Mouse (Mus musculus): ENCODE data around the gene Snd1. TPM values are rescaled to one million over a fixed set of nuclear protein-coding genes. Genes with fewer than 3 reads are reported as not detected.

The Snd1 gene
- polyA plus RNA-seq, 1 experiment from 2014 or later = 111 TPM

- no peak for DNase-seq (ENCODE audit: low spot score)
- no peak overlapping the region for H3K4me3 ChIP-seq (ENCODE audit: low read depth, low read length)
- H3K9ac ChIP-seq (ENCODE audit: low read length) = no peak overlapping the region
These were observed 415.5 kb downstream of the Snd1 start for GRCm38 (mm10) chr6:28890426-28890825.

GRCm38 (mm10) chr6:28891480-28891879 is 416.5 kb downstream of the Snd1 start:
- Histone ChIP-seq H3K36me3 (ENCODE audit: control insufficient read depth, insufficient read depth, low read length) (peaks cover 9% of the 10 kb centered on the region), H3K4me3 (ENCODE audit: low read depth, low read length) (no peak overlapping the region), H3K27me3 (ENCODE audit: control insufficient read depth, insufficient read depth, low read length) (no peaks in the 10 kb centered on the region), H3K27ac (ENCODE audit: low read depth, low read length) (no peak overlapping the region), H3K4me2 (ENCODE audit: low read depth) (no peak overlapping the region), H3K9me3 (ENCODE audit: control insufficient read depth, low read length) (no peaks in the 10 kb centered on the region), H3K4me1 (ENCODE audit: control insufficient read depth, insufficient read depth, low read length) (peaks cover 16% of the 10 kb centered on the region), H3K9ac (ENCODE audit: low read length) (no peak overlapping the region)
- ATAC-seq (ENCODE audit: insufficient read depth, low FRiP score, low TSS enrichment) (no peak), DNase-seq (ENCODE audit: low spot score) (no peak)
- 37% methylated on average over 9 of the region's 9 CpGs for WGBS

More at GRCm38 (mm10) chr6:28890426-28890825, 415.5 kb downstream of the Snd1 start:
- WGBS = 86% methylated on average over 6 of the region's 6 CpGs
- Histone ChIP-seq H3K27ac (ENCODE audit: low read depth, low read length) (no peak overlapping the region), H3K36me3 (ENCODE audit: control insufficient read depth, insufficient read depth, low read length) (peaks cover 9% of the 10 kb centered on the region), H3K4me1 (ENCODE audit: control insufficient read depth, insufficient read depth, low read length) (peaks cover 11% of the 10 kb centered on the region), H3K27me3 (ENCODE audit: control insufficient read depth, insufficient read depth, low read length) (no peaks in the 10 kb centered on the region), H3K4me2 (ENCODE audit: low read depth) (no peak overlapping the region), H3K9me3 (ENCODE audit: control insufficient read depth, low read length) (no peaks in the 10 kb centered on the region)
- no peak for ATAC-seq (ENCODE audit: insufficient read depth, low FRiP score, low TSS enrichment)

GRCm38 (mm10) chr6:28895004-28895515 is 420.1 kb downstream of the Snd1 start:
- H3K9ac ChIP-seq (ENCODE audit: low read length) = no peak overlapping the region
- peaks cover 31% of the 10 kb centered on the region for H3K4me1 ChIP-seq (ENCODE audit: control insufficient read depth, insufficient read depth, low read length)
- ATAC-seq (ENCODE audit: insufficient read depth, low FRiP score, low TSS enrichment) (no peak), DNase-seq (ENCODE audit: low spot score) (no peak)
- H3K4me2 ChIP-seq (ENCODE audit: low read depth) = no peak overlapping the region
- no peaks in the 10 kb centered on the region for H3K9me3 ChIP-seq (ENCODE audit: control insufficient read depth, low read length)
- H3K36me3 ChIP-seq (ENCODE audit: control insufficient read depth, insufficient read depth, low read length) = no peaks in the 10 kb centered on the region
- H3K27me3 ChIP-seq (ENCODE audit: control insufficient read depth, insufficient read depth, low read length) = no peaks in the 10 kb centered on the region
- H3K27ac ChIP-seq (ENCODE audit: low read depth, low read length) = no peak overlapping the region
- no peak overlapping the region for H3K4me3 ChIP-seq (ENCODE audit: low read depth, low read length)
- 76% methylated on average over 12 of the region's 12 CpGs for WGBS

- H3K4me1 ChIP-seq (ENCODE audit: control insufficient read depth, insufficient read depth, low read length) = peaks cover 30% of the 10 kb centered on the region
- no peak for ATAC-seq (ENCODE audit: insufficient read depth, low FRiP score, low TSS enrichment)
- no peak overlapping the region for H3K4me3 ChIP-seq (ENCODE audit: low read depth, low read length)
- no peak overlapping the region for H3K27ac ChIP-seq (ENCODE audit: low read depth, low read length)
- no peaks in the 10 kb centered on the region for H3K9me3 ChIP-seq (ENCODE audit: control insufficient read depth, low read length)
- no peaks in the 10 kb centered on the region for H3K36me3 ChIP-seq (ENCODE audit: control insufficient read depth, insufficient read depth, low read length)
- no peak for DNase-seq (ENCODE audit: low spot score)
- WGBS = 79% methylated on average over 6 of the region's 6 CpGs
- H3K27me3 ChIP-seq (ENCODE audit: control insufficient read depth, insufficient read depth, low read length) = no peaks in the 10 kb centered on the region
- no peak overlapping the region for H3K4me2 ChIP-seq (ENCODE audit: low read depth)
- H3K9ac ChIP-seq (ENCODE audit: low read length) = no peak overlapping the region
These were observed 420.8 kb downstream of the Snd1 start for GRCm38 (mm10) chr6:28895726-28896125.

- Histone ChIP-seq H3K4me3 (ENCODE audit: low read depth, low read length) (no peak overlapping the region), H3K9ac (ENCODE audit: low read length) (no peak overlapping the region), H3K27me3 (ENCODE audit: control insufficient read depth, insufficient read depth, low read length) (no peaks in the 10 kb centered on the region), H3K27ac (ENCODE audit: low read depth, low read length) (peak overlapping the region; percentile 3), H3K9me3 (ENCODE audit: control insufficient read depth, low read length) (no peaks in the 10 kb centered on the region), H3K36me3 (ENCODE audit: control insufficient read depth, insufficient read depth, low read length) (no peaks in the 10 kb centered on the region), H3K4me2 (ENCODE audit: low read depth) (no peak overlapping the region), H3K4me1 (ENCODE audit: control insufficient read depth, insufficient read depth, low read length) (peaks cover 25% of the 10 kb centered on the region)
- WGBS = 13% methylated on average over 5 of the region's 5 CpGs
- DNase-seq (ENCODE audit: low spot score) (peak; percentile 69), ATAC-seq (ENCODE audit: insufficient read depth, low FRiP score, low TSS enrichment) (peak; percentile 74)
These were observed 421.9 kb downstream of the Snd1 start for GRCm38 (mm10) chr6:28896762-28897320.

- WGBS = 56% methylated on average over 11 of the region's 11 CpGs
- Histone ChIP-seq H3K4me2 (ENCODE audit: low read depth) (no peak overlapping the region), H3K27ac (ENCODE audit: low read depth, low read length) (peak overlapping the region; percentile 3), H3K4me1 (ENCODE audit: control insufficient read depth, insufficient read depth, low read length) (peaks cover 26% of the 10 kb centered on the region), H3K4me3 (ENCODE audit: low read depth, low read length) (no peak overlapping the region), H3K9ac (ENCODE audit: low read length) (no peak overlapping the region), H3K36me3 (ENCODE audit: control insufficient read depth, insufficient read depth, low read length) (no peaks in the 10 kb centered on the region), H3K27me3 (ENCODE audit: control insufficient read depth, insufficient read depth, low read length) (no peaks in the 10 kb centered on the region), H3K9me3 (ENCODE audit: control insufficient read depth, low read length) (no peaks in the 10 kb centered on the region)
- no peak for ATAC-seq (ENCODE audit: insufficient read depth, low FRiP score, low TSS enrichment)
- no peak for DNase-seq (ENCODE audit: low spot score)
These were observed 422.6 kb downstream of the Snd1 start for GRCm38 (mm10) chr6:28897326-28898085.

GRCm38 (mm10) chr6:28898836-28899235 is 423.9 kb downstream of the Snd1 start:
- Histone ChIP-seq H3K27me3 (ENCODE audit: control insufficient read depth, insufficient read depth, low read length) (no peaks in the 10 kb centered on the region), H3K4me3 (ENCODE audit: low read depth, low read length) (no peak overlapping the region), H3K4me1 (ENCODE audit: control insufficient read depth, insufficient read depth, low read length) (peaks cover 26% of the 10 kb centered on the region), H3K27ac (ENCODE audit: low read depth, low read length) (no peak overlapping the region), H3K36me3 (ENCODE audit: control insufficient read depth, insufficient read depth, low read length) (no peaks in the 10 kb centered on the region), H3K9ac (ENCODE audit: low read length) (no peak overlapping the region), H3K4me2 (ENCODE audit: low read depth) (no peak overlapping the region), H3K9me3 (ENCODE audit: control insufficient read depth, low read length) (no peaks in the 10 kb centered on the region)
- 25% methylated on average over 10 of the region's 10 CpGs for WGBS
- ATAC-seq (ENCODE audit: insufficient read depth, low FRiP score, low TSS enrichment) (peak; percentile 10; the same call in 1 of the 2 replicates), DNase-seq (ENCODE audit: low spot score) (peak; percentile 61)

- H3K9ac ChIP-seq (ENCODE audit: low read length) = no peak overlapping the region
- ATAC-seq (ENCODE audit: insufficient read depth, low FRiP score, low TSS enrichment) = no peak
- WGBS = 61% methylated on average over 2 of the region's 2 CpGs
- H3K4me1 ChIP-seq (ENCODE audit: control insufficient read depth, insufficient read depth, low read length) = peaks cover 6% of the 10 kb centered on the region
- no peaks in the 10 kb centered on the region for H3K27me3 ChIP-seq (ENCODE audit: control insufficient read depth, insufficient read depth, low read length)
- H3K4me2 ChIP-seq (ENCODE audit: low read depth) = no peak overlapping the region
- no peak overlapping the region for H3K4me3 ChIP-seq (ENCODE audit: low read depth, low read length)
- H3K27ac ChIP-seq (ENCODE audit: low read depth, low read length) = no peak overlapping the region
- H3K36me3 ChIP-seq (ENCODE audit: control insufficient read depth, insufficient read depth, low read length) = no peaks in the 10 kb centered on the region
- H3K9me3 ChIP-seq (ENCODE audit: control insufficient read depth, low read length) = no peaks in the 10 kb centered on the region
- no peak for DNase-seq (ENCODE audit: low spot score)
These were observed 427.6 kb downstream of the Snd1 start for GRCm38 (mm10) chr6:28902573-28902972.

GRCm38 (mm10) chr6:28904417-28904816 is 429.5 kb downstream of the Snd1 start:
- 69% methylated on average over 4 of the region's 4 CpGs for WGBS
- no peak overlapping the region for H3K4me3 ChIP-seq (ENCODE audit: low read depth, low read length)
- no peak overlapping the region for H3K9ac ChIP-seq (ENCODE audit: low read length)
- no peak overlapping the region for H3K4me2 ChIP-seq (ENCODE audit: low read depth)
- no peaks in the 10 kb centered on the region for H3K27me3 ChIP-seq (ENCODE audit: control insufficient read depth, insufficient read depth, low read length)
- no peaks in the 10 kb centered on the region for H3K9me3 ChIP-seq (ENCODE audit: control insufficient read depth, low read length)
- H3K4me1 ChIP-seq (ENCODE audit: control insufficient read depth, insufficient read depth, low read length) = 0 out of 2 replicates have a peak, but pooled peaks cover 3% of the 10 kb centered on the region
- no peaks in the 10 kb centered on the region for H3K36me3 ChIP-seq (ENCODE audit: control insufficient read depth, insufficient read depth, low read length)
- no peak for ATAC-seq (ENCODE audit: insufficient read depth, low FRiP score, low TSS enrichment)
- DNase-seq (ENCODE audit: low spot score) = no peak
- H3K27ac ChIP-seq (ENCODE audit: low read depth, low read length) = no peak overlapping the region

Data from neural tube, embryonic 11.5 days (tissue).